Mouse (Mus musculus) thymus, postnatal 36 days (tissue): ENCODE data around the gene Dlg4.
"Not testable (repeated sequence)": the region's sequence is repeated elsewhere in the genome, so short reads cannot be mapped to it uniquely, and the experiment has no call there.

Experiments used
- DNase-seq, 2 experiments: peaks; one replicate each; pipeline ENCODE4 v3.0.0; 2022; ENCODE audit warnings: mixed read lengths in 2 of 2

Dlg4 gene

GRCm38 (mm10) chr11:69997070-69997509, 19.7 kb upstream of the Dlg4 start:
- DNase-seq = peak; percentile 90 to 93

- DNase-seq = peak in 1 of 2 experiments; percentile 45
Observed at GRCm38 (mm10) chr11:69998567-69999491, 17.9 kb upstream of the Dlg4 start.

GRCm38 (mm10) chr11:69999666-70000065, 17.1 kb upstream of the Dlg4 start:
- DNase-seq = no peak

GRCm38 (mm10) chr11:70000396-70000898, 16.3 kb upstream of the Dlg4 start, which contains the start of gene Dvl2:
Gene Dvl2 (plus strand): TSS chr11:70000595.
- peak; percentile 87 to 90 for DNase-seq

GRCm38 (mm10) chr11:70001159-70001558, 15.6 kb upstream of the Dlg4 start:
- DNase-seq = no peak

GRCm38 (mm10) chr11:70001865-70002264, 14.9 kb upstream of the Dlg4 start:
- DNase-seq = peak; percentile 59 to 63

- no peak for DNase-seq
Observed at GRCm38 (mm10) chr11:70002471-70002870, 14.3 kb upstream of the Dlg4 start.

- DNase-seq = peak; percentile 43 to 65
Observed at GRCm38 (mm10) chr11:70005521-70005920, 11.2 kb upstream of the Dlg4 start.

GRCm38 (mm10) chr11:70010033-70010432, 6.7 kb upstream of the Dlg4 start:
- no peak for DNase-seq

- DNase-seq = no peak
Observed at GRCm38 (mm10) chr11:70010548-70010947, 6.2 kb upstream of the Dlg4 start.

- no peak for DNase-seq
Observed at GRCm38 (mm10) chr11:70010961-70011360, 5.8 kb upstream of the Dlg4 start.

- no peak for DNase-seq
Observed at GRCm38 (mm10) chr11:70012931-70013330, 3.8 kb upstream of the Dlg4 start.

GRCm38 (mm10) chr11:70013408-70013807, 3.3 kb upstream of the Dlg4 start:
- no peak for DNase-seq

GRCm38 (mm10) chr11:70014051-70014450, 2.7 kb upstream of the Dlg4 start:
- no peak for DNase-seq

- peak; percentile 82 to 87 for DNase-seq
Observed at GRCm38 (mm10) chr11:70014880-70015558, 1.7 kb upstream of the Dlg4 start, which contains the start of gene Acadvl. Gene Acadvl (minus strand): TSS chr11:70015411.

GRCm38 (mm10) chr11:70015677-70016076, 1.1 kb upstream of the Dlg4 start:
- no peak for DNase-seq

GRCm38 (mm10) chr11:70016177-70016576, 565 bp upstream of the Dlg4 start:
- DNase-seq = not testable (repeated sequence)

GRCm38 (mm10) chr11:70017199-70017767, 541 bp downstream of the Dlg4 start:
- no peak for DNase-seq

GRCm38 (mm10) chr11:70018131-70018990, 1.6 kb downstream of the Dlg4 start:
- peak; percentile 58 to 65 for DNase-seq

GRCm38 (mm10) chr11:70019495-70020021, 2.8 kb downstream of the Dlg4 start:
- no peak for DNase-seq

- DNase-seq = peak; percentile 65 to 77
Observed at GRCm38 (mm10) chr11:70020022-70020631, 3.4 kb downstream of the Dlg4 start.
